Mouse (Mus musculus): ENCODE results near the gene Rab42.

DNA sequence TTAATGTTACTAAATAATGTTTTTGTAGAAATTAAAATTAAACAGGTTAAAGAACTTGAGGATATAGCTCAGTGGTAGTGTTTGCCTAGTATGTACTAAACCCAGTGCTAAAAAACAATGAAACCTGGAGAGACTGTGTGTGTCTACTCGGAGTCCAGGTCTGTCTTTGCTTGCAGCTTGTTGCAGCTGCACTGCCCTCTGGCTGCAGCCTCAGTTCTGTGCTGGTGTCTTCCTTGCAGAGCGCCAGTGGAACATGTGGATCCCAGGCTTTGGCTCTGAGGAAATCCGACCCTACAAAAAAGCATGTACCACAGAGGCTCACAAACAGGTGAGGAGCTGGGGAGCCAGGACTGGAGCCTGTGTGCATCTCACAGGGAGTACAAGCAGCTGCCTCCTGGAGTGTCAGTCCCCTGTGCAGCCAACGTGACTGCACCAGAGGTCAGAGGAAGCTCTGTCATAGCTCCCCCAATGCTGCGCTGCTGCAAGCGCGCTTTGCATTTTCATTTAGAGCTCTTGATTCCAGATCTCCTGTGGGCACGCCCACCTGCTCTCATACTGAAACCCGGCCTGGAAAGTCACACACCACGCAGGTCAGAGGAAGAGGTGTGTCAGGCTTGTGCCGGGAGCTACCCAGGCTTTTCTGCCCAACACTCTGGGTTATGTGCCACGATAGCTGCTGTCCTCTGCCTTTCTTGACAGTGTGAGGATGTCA lies 11.4 kb downstream of the Rab42 start:
- TF ChIP-seq CTCF (IDR thresholded peaks at IDR 0.05; ENCODE audit: control insufficient read depth, insufficient read depth, insufficient replicate concordance, low read depth, low read length) (no peak), POLR2A (IDR thresholded peaks at IDR 0.05; ENCODE audit: control insufficient read depth, low read depth, low read length) (no peak)
